Mouse (Mus musculus) duodenum, adult 2 months (tissue): ENCODE measurements around the gene Gorab. TPM values are rescaled to one million over a fixed set of nuclear protein-coding genes. Genes with fewer than 3 reads are reported as not detected.

ENCODE experiments used
- polyA plus RNA-seq: library from polyadenylated mRNA; depleted of rRNA; stranded (reverse); fragments of >200 nt; gene quantifications from 2 replicates; pipeline ENCODE4 v1.2.3, GENCODE M21; 2012; ENCODE audit warnings: low replicate concordance; rRNA removed

Gene Gorab
- 0.18 and 0.49 TPM in 2 replicates for polyA plus RNA-seq

DNA sequence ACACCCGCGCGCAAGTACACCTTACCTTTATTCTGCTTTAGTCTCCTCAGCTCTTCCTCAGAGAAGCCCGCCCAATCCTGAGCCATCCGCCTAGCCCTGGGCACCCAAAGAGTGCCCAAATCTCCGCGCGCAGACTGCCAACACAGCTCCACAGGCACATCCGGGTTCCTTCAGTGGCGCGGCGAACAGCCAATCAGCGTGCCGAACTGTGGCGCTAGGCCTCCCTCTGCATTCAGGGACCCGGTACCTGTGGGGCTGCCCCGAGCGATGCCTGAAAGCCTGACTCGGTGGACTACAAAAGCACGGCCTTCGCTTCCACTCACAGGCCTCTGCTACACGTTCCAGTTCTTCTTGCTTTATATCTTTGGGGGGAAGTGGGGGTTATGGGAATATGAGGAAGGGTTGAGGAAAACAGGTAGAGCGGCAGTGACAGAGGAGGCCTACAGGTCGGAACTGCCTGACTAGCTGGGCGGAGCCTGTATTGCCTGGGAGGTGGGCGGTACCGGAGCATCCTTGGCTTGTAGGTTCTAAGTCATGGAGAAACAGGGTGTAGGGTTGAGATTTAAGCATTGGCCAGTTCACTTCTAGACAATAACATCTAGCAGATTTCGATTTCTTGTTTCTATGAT is at the start of gene Gorab:
Gene Gorab (minus strand): TSS at position 172 of the 629 bp plus-strand sequence.

Other genes with a start within 250 kb of the Gorab start
- 0.75 and 1.5 TPM in 2 replicates for gene Prrx1, start 90.0 kb downstream of the Gorab start, polyA plus RNA-seq